Mouse (Mus musculus): ENCODE measurements around the gene Hspb7.
A peak's percentile ranks its signal among the peaks of the same experiment; 100 is the strongest.

Gene Hspb7

DNA sequence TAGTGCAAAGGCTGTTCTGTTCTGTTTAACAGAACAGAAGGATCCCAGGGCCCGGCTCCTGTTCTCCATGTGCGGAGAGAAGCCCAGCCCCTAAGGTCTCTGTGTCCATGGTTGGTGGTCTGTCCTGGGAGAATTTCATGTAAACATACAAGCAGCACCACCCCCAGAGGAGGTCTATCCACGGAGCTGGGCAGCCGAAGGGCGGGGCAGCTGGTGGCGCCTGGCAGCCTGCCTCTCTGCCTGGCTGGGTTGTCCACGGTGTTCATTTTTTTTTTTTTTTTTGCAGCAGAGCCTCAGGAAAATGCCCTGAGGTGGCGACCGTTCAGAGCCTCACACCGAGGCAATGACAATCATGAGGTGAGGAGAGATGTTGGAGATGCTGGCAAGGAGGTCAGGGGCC is 48.0 kb downstream of the Hspb7 start:
- no peak for DNase-seq (ENCODE audit: low spot score)

DNA sequence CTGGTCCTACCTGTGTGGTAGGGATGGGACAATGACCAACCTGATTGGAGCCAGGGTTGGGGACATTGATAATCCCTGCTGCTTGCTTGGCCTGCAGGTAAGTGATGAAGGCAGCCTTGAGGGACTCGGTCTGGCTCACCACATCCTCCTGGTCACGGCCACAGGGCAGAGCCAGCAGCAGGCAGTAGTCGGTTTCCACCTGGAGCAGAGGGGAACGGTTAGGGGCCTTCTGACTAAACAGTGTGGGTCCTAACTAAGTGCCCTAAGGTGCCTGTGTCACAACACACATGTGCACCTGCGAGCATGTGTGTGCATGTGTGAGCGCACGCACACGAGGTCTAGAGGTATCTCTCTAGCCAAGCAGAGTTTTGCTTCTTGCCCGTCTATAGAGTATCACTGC is 48.8 kb downstream of the Hspb7 start:
- DNase-seq (ENCODE audit: low spot score), result no peak

DNA sequence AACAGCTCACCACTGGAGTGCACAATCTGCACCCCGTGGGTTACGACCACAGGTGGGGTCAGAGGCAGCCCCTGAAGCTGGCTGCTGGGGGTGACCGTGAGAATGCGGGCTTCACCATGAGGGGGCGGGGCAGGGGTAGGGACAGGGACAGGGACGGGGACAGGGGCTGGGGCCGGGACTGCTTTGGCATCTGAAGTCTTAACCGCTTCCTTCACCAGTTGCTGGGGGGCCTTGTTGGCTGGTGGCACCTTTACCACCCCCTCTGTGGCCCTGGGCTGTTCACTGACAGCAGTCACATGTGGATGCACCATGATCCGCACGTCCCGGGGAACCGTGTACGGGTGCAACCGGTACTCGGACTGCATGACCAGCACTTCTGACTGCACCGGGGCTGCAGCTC is 50.9 kb downstream of the Hspb7 start:
- DNase-seq (ENCODE audit: low spot score), result no peak

DNA sequence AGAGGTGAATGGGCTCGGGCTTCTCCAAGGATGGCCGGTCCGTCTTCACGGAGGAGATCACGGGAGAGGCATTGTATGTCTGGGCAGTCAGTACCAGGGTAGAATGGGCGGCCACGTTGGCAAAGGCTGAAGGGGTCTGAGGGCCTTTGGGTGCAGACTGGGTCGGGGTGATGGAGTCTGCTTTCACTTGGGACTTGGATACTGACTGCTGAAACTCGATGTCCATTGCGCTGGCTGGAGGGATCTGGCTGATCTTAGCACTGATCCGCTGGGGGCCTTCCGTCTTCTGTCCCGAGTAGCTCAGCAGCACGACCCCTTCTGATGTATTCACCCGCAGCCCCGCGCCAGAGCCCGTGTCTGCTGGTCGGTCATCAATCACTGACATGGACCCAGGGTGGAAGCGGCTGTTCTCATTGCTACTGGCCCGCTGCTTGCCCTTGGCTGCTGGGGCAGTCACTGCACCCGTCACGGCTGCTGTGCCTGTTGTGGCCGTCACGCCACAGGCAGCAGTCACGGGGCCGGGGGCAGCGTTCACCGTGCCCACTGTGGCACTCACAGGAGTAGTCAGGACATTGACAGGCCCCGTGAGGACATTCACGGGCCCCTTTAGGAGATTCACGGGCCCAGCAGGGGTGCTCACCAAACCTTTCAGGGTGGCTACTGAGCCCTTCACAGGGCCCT is 52.2 kb downstream of the Hspb7 start:
- DNase-seq (ENCODE audit: low spot score), result peak; percentile 28

DNA sequence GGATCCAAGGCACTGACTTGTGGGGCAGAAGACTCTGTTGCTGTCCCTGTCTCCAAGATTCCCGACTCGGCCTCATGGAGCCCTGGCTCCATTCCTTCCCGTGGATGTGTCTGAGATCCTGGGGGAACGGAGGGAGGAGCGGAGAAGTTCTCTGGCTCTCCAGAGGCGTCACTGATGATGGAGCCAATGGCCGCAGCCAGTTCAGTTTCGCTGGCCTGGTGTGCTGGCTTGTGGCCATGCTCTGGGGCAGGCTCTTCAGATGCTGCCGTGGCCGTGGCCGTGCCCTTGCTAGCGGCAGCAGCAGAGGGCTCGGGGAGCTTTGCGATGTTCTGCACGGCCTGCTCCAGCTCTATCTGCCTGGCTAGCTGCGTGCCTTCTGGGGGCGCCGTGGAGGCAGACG is 53.9 kb downstream of the Hspb7 start:
- DNase-seq (ENCODE audit: low spot score), result no peak

Measured in embryo, embryonic 10.5 days (tissue).